18 mouse cellular contexts compared by ENCODE assay signal in genomic region chr15:94465318-94465717, GRCm38 (mm10). TPM values are rescaled to one million over a fixed set of nuclear protein-coding genes. Genes with fewer than 3 reads are reported as not detected.
DNase-seq lines count a peak whose midpoint lies in the region; ATAC-seq and TF ChIP-seq lines count a peak whose summit lies in the region.
"Had no signal": no experiment of that assay in that cellular context is flagged by ENCODE, and none has a peak within 500 bp of the region (broad histone marks: within the 10 kb centered on the region; RNA-seq: fewer than 3 reads in every experiment).

Adamts20 (minus strand) TSS chr15:94465418.

- intact Hi-C loops in left cerebral cortex, postnatal 10 days (cut with DNase I), result no loop called here

- H3K4me1 ChIP-seq in forebrain, postnatal 0 days (ENCODE audit: insufficient read depth), result no peaks in the 10 kb centered on the region
- H3K4me1 ChIP-seq in forebrain, embryonic 13.5 days, result no peaks in the 10 kb centered on the region; the same call in 1 of the 2 replicates
- H3K4me1 ChIP-seq in midbrain, embryonic 15.5 days, result no peaks in the 10 kb centered on the region
- H3K4me1 ChIP-seq in kidney, embryonic 15.5 days, result no peaks in the 10 kb centered on the region
- H3K4me1 ChIP-seq: intestine, embryonic 15.5 days had no signal

- no peak within 1 kb of the TSS for H3K4me3 ChIP-seq in forebrain, postnatal 0 days (ENCODE audit: low read depth, low read length)
- H3K4me3 ChIP-seq in forebrain, embryonic 13.5 days, result no peak within 1 kb of the TSS
- H3K4me3 ChIP-seq in midbrain, embryonic 15.5 days, result no peak within 1 kb of the TSS
- no peak within 1 kb of the TSS for H3K4me3 ChIP-seq in kidney, embryonic 15.5 days (replicated peaks)
- H3K4me3 ChIP-seq: intestine, embryonic 15.5 days had no signal

- peak; percentile 23 for ATAC-seq in forebrain, postnatal 0 days
- ATAC-seq in forebrain, embryonic 13.5 days, result no peak
- ATAC-seq in midbrain, embryonic 15.5 days (replicated peaks), result no peak
- ATAC-seq in kidney, embryonic 15.5 days (replicated peaks; ENCODE audit: low FRiP score), result no peak
- ATAC-seq: intestine, embryonic 15.5 days; Patski had no signal

- no peaks in the 10 kb centered on the region for H3K27me3 ChIP-seq in forebrain, postnatal 0 days (ENCODE audit: insufficient read depth, low read length)
- H3K27me3 ChIP-seq in forebrain, embryonic 13.5 days, result no peaks in the 10 kb centered on the region
- H3K27me3 ChIP-seq in midbrain, embryonic 15.5 days (replicated peaks), result no peaks in the 10 kb centered on the region
- H3K27me3 ChIP-seq in kidney, embryonic 15.5 days, result no peaks in the 10 kb centered on the region; the same call in 1 of the 2 replicates
- H3K27me3 ChIP-seq: intestine, embryonic 15.5 days had no signal

- H3K9ac ChIP-seq in forebrain, postnatal 0 days, result no peak within 1 kb of the TSS
- no peak within 1 kb of the TSS for H3K9ac ChIP-seq in forebrain, embryonic 13.5 days
- H3K9ac ChIP-seq in midbrain, embryonic 15.5 days, result no peak within 1 kb of the TSS
- H3K9ac ChIP-seq in kidney, embryonic 15.5 days, result no peak within 1 kb of the TSS
- H3K9ac ChIP-seq: intestine, embryonic 15.5 days; lung, embryonic 14.5 days had no signal

- H3K27ac ChIP-seq in forebrain, postnatal 0 days (ENCODE audit: low read depth, low read length), result 0 out of 2 replicates have a peak within 1 kb of the TSS, but pooled peaks have one; percentile 5
- no peak within 1 kb of the TSS for H3K27ac ChIP-seq in forebrain, embryonic 13.5 days
- H3K27ac ChIP-seq in midbrain, embryonic 15.5 days, result 0 out of 2 replicates have a peak within 1 kb of the TSS, but pooled peaks have one; percentile 2
- H3K27ac ChIP-seq in kidney, embryonic 15.5 days, result no peak within 1 kb of the TSS
- H3K27ac ChIP-seq: intestine, embryonic 15.5 days; kidney, postnatal 0 days had no signal

- 77% methylated on average over 11 of the region's 11 CpGs for WGBS in forebrain, postnatal 0 days
- 83% methylated on average over 11 of the region's 11 CpGs for WGBS in forebrain, embryonic 13.5 days
- 68% methylated on average over 11 of the region's 11 CpGs for WGBS in midbrain, embryonic 15.5 days
- 86% methylated on average over 11 of the region's 11 CpGs for WGBS in kidney, embryonic 15.5 days

- no peaks in the 10 kb centered on the region for H3K36me3 ChIP-seq in forebrain, postnatal 0 days (ENCODE audit: insufficient read depth)
- no peaks in the 10 kb centered on the region for H3K36me3 ChIP-seq in forebrain, embryonic 13.5 days (ENCODE audit: poor library complexity, severe bottlenecking)
- H3K36me3 ChIP-seq in midbrain, embryonic 15.5 days (replicated peaks), result no peaks in the 10 kb centered on the region
- no peaks in the 10 kb centered on the region for H3K36me3 ChIP-seq in kidney, embryonic 15.5 days
- H3K36me3 ChIP-seq: intestine, embryonic 15.5 days had no signal

- TF ChIP-seq CTCF in forebrain, postnatal 0 days (IDR thresholded peaks at IDR 0.05; ENCODE audit: low read depth), result no peak

- no peaks in the 10 kb centered on the region for H3K9me3 ChIP-seq in forebrain, postnatal 0 days (ENCODE audit: low read length)
- no peaks in the 10 kb centered on the region for H3K9me3 ChIP-seq in forebrain, embryonic 13.5 days (replicated peaks)
- H3K9me3 ChIP-seq in midbrain, embryonic 15.5 days, result no peaks in the 10 kb centered on the region
- no peaks in the 10 kb centered on the region for H3K9me3 ChIP-seq in kidney, embryonic 15.5 days (replicated peaks)
- H3K9me3 ChIP-seq: intestine, embryonic 15.5 days had no signal

- DNase-seq in forebrain, postnatal 0 days, result no peak
- DNase-seq in left cerebral cortex, postnatal 10 days (ENCODE audit: extremely low spot score in 1 of 2, low spot score in 2 of 2), result no peak
- DNase-seq in left cerebral cortex, adult 18-20 months (ENCODE audit: low spot score in 2 of 2), result no peak
- DNase-seq in layer of hippocampus, postnatal 10 days (ENCODE audit: low spot score in 2 of 2), result no peak
- DNase-seq in thymus, postnatal 0 days (ENCODE audit: low spot score), result no peak
- DNase-seq: B cell, adult 2 months; cerebellum, postnatal 25 days; heart, adult 18-20 months; lung, embryonic 14.5 days; thymus, adult 2 months had no signal

- no peak within 1 kb of the TSS for H3K4me2 ChIP-seq in forebrain, postnatal 0 days (ENCODE audit: low read depth)
- H3K4me2 ChIP-seq in forebrain, embryonic 13.5 days, result no peak within 1 kb of the TSS
- H3K4me2 ChIP-seq in midbrain, embryonic 15.5 days, result peak within 1 kb of the TSS; percentile 33
- no peak within 1 kb of the TSS for H3K4me2 ChIP-seq in kidney, embryonic 15.5 days
- H3K4me2 ChIP-seq: intestine, embryonic 15.5 days; liver, embryonic 11.5 days; lung, embryonic 14.5 days had no signal

RNA-seq across cellular contexts. Expression of gene Adamts20, which starts in this region (rescaled TPM):
- total RNA-seq in forebrain, postnatal 0 days (2014; rRNA removed), result 5.6 and 7.2 TPM in 2 replicates
- polyA plus RNA-seq in forebrain, postnatal 0 days (2015; fragmentation: Nextera tagmentation; extraction: Ambion mirVana), result 2.2 and 2.3 TPM in 2 replicates
- 3.4 and 4.9 TPM in 2 replicates for polyA plus RNA-seq in forebrain, embryonic 13.5 days (2015; fragmentation: Nextera tagmentation; extraction: Ambion mirVana)
- 10 to 100 TPM; 12.5 to 14.2 TPM for total RNA-seq in left cerebral cortex, postnatal 10 days (2021)
- total RNA-seq in left cerebral cortex, adult 18-20 months (2021), result 1 to 10 TPM; 6.3 to 7.3 TPM
- 10 to 100 TPM; 10.2 to 12.5 TPM for total RNA-seq in layer of hippocampus, postnatal 10 days (2021)
- 2.1 and 2.5 TPM in 2 replicates for polyA plus RNA-seq in midbrain, embryonic 15.5 days (2015; fragmentation: Nextera tagmentation; extraction: Ambion mirVana)
- 0.31 and 0.35 TPM in 2 replicates for polyA plus RNA-seq in thymus, postnatal 0 days (2015; fragmentation: Nextera tagmentation; extraction: Ambion mirVana)
- 2.1 and 3.6 TPM in 2 replicates for polyA plus RNA-seq in kidney, embryonic 15.5 days (2015; fragmentation: Nextera tagmentation; extraction: Ambion mirVana)
- total RNA-seq: megakaryocyte progenitor cell, adult 5-6 weeks had no signal

Comparison
In these comparisons a context has a peak if more than half of its experiments do, and no peak if none do; other contexts are left out.
1. H3K27ac ChIP-seq: peak in forebrain, postnatal 0 days (single experiment) and midbrain, embryonic 15.5 days (single experiment); none in forebrain, embryonic 13.5 days (single experiment) and kidney, embryonic 15.5 days (single experiment).